Mouse (Mus musculus) adipocyte (in vitro differentiated cells): ENCODE results near the gene Ebf1.

Experiments used
- DNase-seq: peaks from one replicate; pipeline ENCODE4 v3.0.0-alpha.2; 2016; ENCODE audit warnings: low spot score

The Ebf1 gene

GRCm38 (mm10) chr11:45017493-45017892 is 400.4 kb downstream of the Ebf1 start:
- DNase-seq, result no peak

- no peak for DNase-seq
These were observed 408.9 kb downstream of the Ebf1 start for GRCm38 (mm10) chr11:45026012-45026411.

GRCm38 (mm10) chr11:45026674-45027073 is 409.6 kb downstream of the Ebf1 start:
- DNase-seq, result no peak

GRCm38 (mm10) chr11:45027076-45027475 is 410.0 kb downstream of the Ebf1 start:
- no peak for DNase-seq

- no peak for DNase-seq
These were observed 438.9 kb downstream of the Ebf1 start for GRCm38 (mm10) chr11:45055744-45056610.
